Mouse (Mus musculus): ENCODE data around the gene Gcc2. TPM values are rescaled to one million over a fixed set of nuclear protein-coding genes. Genes with fewer than 3 reads are reported as not detected.

Gene Gcc2
- total RNA-seq, 1 experiment from 2014 or later = 35.0 TPM

DNA sequence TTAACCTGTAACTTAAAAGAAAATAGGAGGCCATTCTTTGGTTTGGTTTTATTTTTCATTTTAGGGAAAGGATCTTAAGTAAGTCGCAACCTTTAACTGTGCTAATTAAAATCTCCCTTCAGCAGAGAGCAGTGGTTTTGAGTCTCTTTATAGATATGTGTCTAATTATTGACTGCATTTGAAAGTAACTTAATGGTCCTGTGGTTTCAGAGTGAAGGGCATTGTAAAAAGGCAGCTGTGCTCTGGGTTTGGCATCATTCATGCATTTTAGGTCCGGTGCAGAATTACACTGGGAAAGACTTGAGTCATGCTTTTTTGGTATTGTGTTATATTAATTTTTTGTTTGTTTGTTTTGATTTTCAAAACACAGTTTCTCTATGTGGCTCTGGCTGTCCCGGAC, 97.1 kb downstream of the Gcc2 start:
- ATAC-seq (replicated peaks; ENCODE audit: insufficient number of reproducible peaks, low FRiP score, low TSS enrichment, poor library complexity, severe bottlenecking) = no peak

GRCm38 (mm10) chr10:58354561-58354960, 99.3 kb downstream of the Gcc2 start:
- ATAC-seq (replicated peaks; ENCODE audit: insufficient number of reproducible peaks, low FRiP score, low TSS enrichment, poor library complexity, severe bottlenecking) = 0 out of 2 replicates have a peak, but pooled peaks have one; percentile 18

Other genes with a start within 250 kb of the Gcc2 start
- not detected in 3 replicates for gene AW822073, start 30.6 kb upstream of the Gcc2 start, total RNA-seq (2017)
- gene Duxf3, start 22.8 kb upstream of the Gcc2 start, total RNA-seq (2017) = not detected in 3 replicates
- gene Gm4981, start 18.8 kb upstream of the Gcc2 start, total RNA-seq (2017) = 0.19 to 0.64 TPM in 2 of 3 replicates, not detected in the other
- gene Lims1, start 68.0 kb downstream of the Gcc2 start, total RNA-seq (2017) = 106 to 148 TPM (median 112 TPM) in 3 replicates
- 156 to 190 TPM (median 175 TPM) in 3 replicates for gene Ranbp2, start 191.4 kb downstream of the Gcc2 start, total RNA-seq (2017)
- gene Ccdc138, start 242.5 kb downstream of the Gcc2 start, total RNA-seq (2017) = 1.4 to 1.9 TPM (median 1.9 TPM) in 3 replicates

All from monocyte, adult 5-6 weeks (primary cell).